ENCODE assay signal across 8 mouse cellular contexts in genomic region chr17:56251136-56251829, GRCm38 (mm10). TPM values are rescaled to one million over a fixed set of nuclear protein-coding genes. Genes with fewer than 3 reads are reported as not detected.
A peak's percentile ranks its signal among the peaks of the same experiment; 100 is the strongest.
DNase-seq lines count a peak whose midpoint lies in the region; ATAC-seq lines count a peak whose summit lies in the region.

No protein-coding gene starts in this region.

- no peaks in the 10 kb centered on the region for H3K36me3 ChIP-seq in liver, embryonic 11.5 days (ENCODE audit: control insufficient read depth, insufficient read depth, low read length)

- H3K4me3 ChIP-seq in liver, embryonic 11.5 days (ENCODE audit: low read depth, low read length), result no peak overlapping the region

- peaks cover 7% of the 10 kb centered on the region; the same call in 1 of the 2 replicates for H3K4me1 ChIP-seq in liver, embryonic 11.5 days (replicated peaks; ENCODE audit: control insufficient read depth, insufficient read depth, low read length)

- 11% methylated on average over 6 of the region's 6 CpGs for WGBS in liver, embryonic 11.5 days

- no peak overlapping the region for H3K4me2 ChIP-seq in liver, embryonic 11.5 days

- no peak overlapping the region for H3K27ac ChIP-seq in liver, embryonic 11.5 days (ENCODE audit: low read depth, low read length)

- no peaks in the 10 kb centered on the region for H3K9me3 ChIP-seq in liver, embryonic 11.5 days (ENCODE audit: control insufficient read depth, low read length)

- no peaks in the 10 kb centered on the region for H3K27me3 ChIP-seq in liver, embryonic 11.5 days (replicated peaks; ENCODE audit: control insufficient read depth, insufficient read depth, low read length)

- H3K9ac ChIP-seq in liver, embryonic 11.5 days (ENCODE audit: low read depth, low read length), result no peak overlapping the region

- no peak for ATAC-seq in liver, embryonic 11.5 days (replicated peaks; ENCODE audit: low FRiP score)

- DNase-seq in urinary bladder, postnatal 25 days (ENCODE audit: low spot score), result peak; percentile 59
- DNase-seq in urinary bladder, adult 2 months (ENCODE audit: low spot score), result no peak
- DNase-seq in c-Kit-positive CD71-positive TER-119-positive erythroid progenitor cells, embryonic 14.5 days (ENCODE audit: low spot score), result peak; percentile 54
- peak; percentile 68 to 81 for DNase-seq in frontal cortex, postnatal 36 days (ENCODE audit: low spot score in 2 of 2)
- peak; percentile 86 for DNase-seq in kidney, adult 9 months
- peak; percentile 55 for DNase-seq in liver, embryonic 11.5 days (ENCODE audit: low spot score)
- DNase-seq in neural tube, embryonic 10.5 days (ENCODE audit: extremely low spot score, low spot score), result peak; percentile 60
- peak; percentile 83 for DNase-seq in telencephalon, adult 2 months (ENCODE audit: low read depth, low spot score)

RNA-seq across cellular contexts. Expression of gene Fem1a, which starts 5.3 kb away (rescaled TPM):
- polyA plus RNA-seq in urinary bladder, adult 2 months (2012; rRNA removed), result 14.4 and 17.2 TPM in 2 replicates
- 14.0 and 15.0 TPM in 2 replicates for polyA plus RNA-seq in liver, embryonic 11.5 days (2014; fragmentation: Nextera tagmentation; extraction: Ambion mirVana)

RNA-seq across cellular contexts. Expression of gene Ticam1, which starts 25.3 kb away (rescaled TPM):
- polyA plus RNA-seq in urinary bladder, adult 2 months (2012; rRNA removed), result 8.7 and 10.0 TPM in 2 replicates
- polyA plus RNA-seq in liver, embryonic 11.5 days (2014; fragmentation: Nextera tagmentation; extraction: Ambion mirVana), result 5.8 and 6.2 TPM in 2 replicates

RNA-seq across cellular contexts. Expression of gene Dpp9, which starts 32.6 kb away (rescaled TPM):
- 24.1 and 24.8 TPM in 2 replicates for polyA plus RNA-seq in urinary bladder, adult 2 months (2012; rRNA removed)
- 38.8 and 39.6 TPM in 2 replicates for polyA plus RNA-seq in liver, embryonic 11.5 days (2014; fragmentation: Nextera tagmentation; extraction: Ambion mirVana)

RNA-seq across cellular contexts. Expression of gene Plin3, which starts 41.4 kb away (rescaled TPM):
- 34.6 and 43.6 TPM in 2 replicates for polyA plus RNA-seq in urinary bladder, adult 2 months (2012; rRNA removed)
- polyA plus RNA-seq in liver, embryonic 11.5 days (2014; fragmentation: Nextera tagmentation; extraction: Ambion mirVana), result 48.4 and 53.7 TPM in 2 replicates

RNA-seq across cellular contexts. Expression of gene Arrdc5, which starts 48.8 kb away (rescaled TPM):
- polyA plus RNA-seq in urinary bladder, adult 2 months (2012; rRNA removed), result not detected in 2 replicates
- polyA plus RNA-seq in liver, embryonic 11.5 days (2014; fragmentation: Nextera tagmentation; extraction: Ambion mirVana), result not detected in 2 replicates
